ENCODE assay signal across 26 mouse cellular contexts in the genomic region with DNA sequence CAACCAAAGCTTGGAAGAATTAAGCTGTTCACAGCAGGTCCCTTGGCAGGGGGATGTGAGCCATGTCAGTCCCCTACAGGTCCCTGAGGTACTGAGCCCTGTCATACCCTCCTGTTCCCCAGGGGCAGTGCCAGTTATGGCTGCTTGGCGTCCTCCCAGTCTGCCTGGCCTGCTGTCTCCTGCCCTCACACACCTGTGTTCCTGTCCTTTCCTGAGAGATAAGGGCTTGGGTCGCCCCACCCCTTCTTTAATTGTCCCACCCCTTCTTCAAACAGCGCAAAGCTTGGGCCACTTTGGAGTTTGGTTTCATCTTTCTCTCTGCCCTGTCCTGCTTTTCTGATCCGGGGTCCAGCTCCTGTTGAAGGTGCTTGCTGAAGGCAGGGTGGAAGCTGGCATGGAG. TPM values are rescaled to one million over a fixed set of nuclear protein-coding genes. Genes with fewer than 3 reads are reported as not detected.
DNase-seq lines count a peak whose midpoint lies in the region; ATAC-seq and TF ChIP-seq lines count a peak whose summit lies in the region.
"Had no signal": no experiment of that assay in that cellular context is flagged by ENCODE, and none has a peak within 500 bp of the region (broad histone marks: within the 10 kb centered on the region; RNA-seq: fewer than 3 reads in every experiment).

No protein-coding gene starts in this region.

- no peaks in the 10 kb centered on the region for H3K36me3 ChIP-seq in intestine, embryonic 14.5 days (ENCODE audit: control insufficient read depth, insufficient read depth, low read length)
- no peaks in the 10 kb centered on the region; the same call in 1 of the 2 replicates for H3K36me3 ChIP-seq in intestine, postnatal 0 days (ENCODE audit: control insufficient read depth, insufficient read depth)
- H3K36me3 ChIP-seq in stomach, embryonic 16.5 days (ENCODE audit: control insufficient read depth, insufficient read depth, low read length), result no peaks in the 10 kb centered on the region
- no peaks in the 10 kb centered on the region for H3K36me3 ChIP-seq in kidney, embryonic 16.5 days (ENCODE audit: insufficient read depth, low read length)
- no peaks in the 10 kb centered on the region for H3K36me3 ChIP-seq in neural tube, embryonic 15.5 days
- H3K36me3 ChIP-seq: forebrain, embryonic 10.5 days; heart, embryonic 12.5 days; heart, embryonic 15.5 days; hindbrain, embryonic 10.5 days; hindbrain, embryonic 13.5 days had no signal

- no peak overlapping the region for H3K9ac ChIP-seq in intestine, embryonic 14.5 days (ENCODE audit: low read length)
- no peak overlapping the region for H3K9ac ChIP-seq in intestine, postnatal 0 days (ENCODE audit: low read depth, low read length)
- no peak overlapping the region for H3K9ac ChIP-seq in stomach, embryonic 16.5 days (ENCODE audit: low read length)
- H3K9ac ChIP-seq in kidney, embryonic 16.5 days (replicated peaks; ENCODE audit: low read length), result no peak overlapping the region
- H3K9ac ChIP-seq in neural tube, embryonic 15.5 days (replicated peaks), result no peak overlapping the region
- H3K9ac ChIP-seq: forebrain, embryonic 13.5 days; heart, embryonic 12.5 days; heart, embryonic 15.5 days; hindbrain, embryonic 13.5 days had no signal

- 0 out of 2 replicates have a peak, but pooled peaks have one; percentile 26 for ATAC-seq in intestine, embryonic 14.5 days (replicated peaks; ENCODE audit: low FRiP score, low TSS enrichment, low read depth)
- peak; percentile 32 for ATAC-seq in intestine, postnatal 0 days
- no peak for ATAC-seq in stomach, embryonic 16.5 days (ENCODE audit: insufficient read depth, low FRiP score)
- no peak for ATAC-seq in kidney, embryonic 16.5 days (ENCODE audit: low FRiP score, low TSS enrichment)
- ATAC-seq in neural tube, embryonic 15.5 days (ENCODE audit: low FRiP score), result no peak
- ATAC-seq: forebrain, embryonic 13.5 days; forebrain, embryonic 16.5 days; hindbrain, embryonic 16.5 days; Patski had no signal

- 60% methylated on average over 4 of the region's 4 CpGs for WGBS in intestine, embryonic 14.5 days
- WGBS in intestine, postnatal 0 days, result 41% methylated on average over 4 of the region's 4 CpGs
- WGBS in stomach, embryonic 16.5 days, result 43% methylated on average over 4 of the region's 4 CpGs
- WGBS in kidney, embryonic 16.5 days, result 62% methylated on average over 4 of the region's 4 CpGs
- 76% methylated on average over 4 of the region's 4 CpGs for WGBS in neural tube, embryonic 15.5 days

- H3K9me3 ChIP-seq in intestine, embryonic 14.5 days (ENCODE audit: control insufficient read depth, low read length), result no peaks in the 10 kb centered on the region
- no peaks in the 10 kb centered on the region for H3K9me3 ChIP-seq in intestine, postnatal 0 days (ENCODE audit: control insufficient read depth)
- H3K9me3 ChIP-seq in stomach, embryonic 16.5 days (replicated peaks; ENCODE audit: control insufficient read depth, low read length), result no peaks in the 10 kb centered on the region; the same call in 1 of the 2 replicates
- H3K9me3 ChIP-seq in kidney, embryonic 16.5 days (ENCODE audit: low read length), result no peaks in the 10 kb centered on the region; the same call in 1 of the 2 replicates
- no peaks in the 10 kb centered on the region for H3K9me3 ChIP-seq in neural tube, embryonic 15.5 days (replicated peaks)
- H3K9me3 ChIP-seq: forebrain, embryonic 10.5 days; forebrain, embryonic 13.5 days; heart, embryonic 15.5 days; hindbrain, embryonic 10.5 days; hindbrain, embryonic 13.5 days had no signal

- 0 out of 2 replicates have a peak, but pooled peaks cover 5% of the 10 kb centered on the region for H3K4me1 ChIP-seq in intestine, embryonic 14.5 days (replicated peaks; ENCODE audit: control insufficient read depth, insufficient read depth, low read length)
- no peaks in the 10 kb centered on the region for H3K4me1 ChIP-seq in intestine, postnatal 0 days (replicated peaks; ENCODE audit: control insufficient read depth, insufficient read depth, low read length)
- peaks cover 19% of the 10 kb centered on the region for H3K4me1 ChIP-seq in stomach, embryonic 16.5 days (ENCODE audit: control insufficient read depth, insufficient read depth, low read length)
- H3K4me1 ChIP-seq in kidney, embryonic 16.5 days (ENCODE audit: insufficient read depth, low read length), result peaks cover 44% of the 10 kb centered on the region
- H3K4me1 ChIP-seq in neural tube, embryonic 15.5 days, result peaks cover 30% of the 10 kb centered on the region

- no peak for TF ChIP-seq CTCF in gastrocnemius, adult 2 months (IDR thresholded peaks at IDR 0.05)
- TF ChIP-seq CTCF in intestine, postnatal 0 days (IDR thresholded peaks at IDR 0.05; ENCODE audit: low read depth), result no peak

- H3K4me3 ChIP-seq in gastrocnemius, adult 2 months, result no peak overlapping the region
- H3K4me3 ChIP-seq in intestine, embryonic 14.5 days (ENCODE audit: low read depth, low read length), result no peak overlapping the region
- H3K4me3 ChIP-seq in intestine, postnatal 0 days (ENCODE audit: low read depth, low read length), result no peak overlapping the region
- H3K4me3 ChIP-seq in stomach, embryonic 16.5 days (replicated peaks; ENCODE audit: low read length), result no peak overlapping the region
- no peak overlapping the region for H3K4me3 ChIP-seq in kidney, embryonic 16.5 days (ENCODE audit: low read length)
- no peak overlapping the region for H3K4me3 ChIP-seq in neural tube, embryonic 15.5 days (replicated peaks)
- H3K4me3 ChIP-seq: forebrain, embryonic 10.5 days; forebrain, embryonic 13.5 days; heart, embryonic 12.5 days; heart, embryonic 15.5 days; hindbrain, embryonic 10.5 days; hindbrain, embryonic 13.5 days had no signal

- intact Hi-C loops in gastrocnemius, adult 2 months (cut with DNase I), result no loop called here

- H3K4me2 ChIP-seq in intestine, embryonic 14.5 days (ENCODE audit: low read length), result no peak overlapping the region
- H3K4me2 ChIP-seq in intestine, postnatal 0 days (replicated peaks; ENCODE audit: low read depth), result no peak overlapping the region
- no peak overlapping the region for H3K4me2 ChIP-seq in stomach, embryonic 16.5 days (ENCODE audit: low read depth, low read length)
- H3K4me2 ChIP-seq in kidney, embryonic 16.5 days (replicated peaks; ENCODE audit: low read depth, low read length), result no peak overlapping the region
- H3K4me2 ChIP-seq in neural tube, embryonic 15.5 days, result no peak overlapping the region
- H3K4me2 ChIP-seq: forebrain, embryonic 13.5 days; heart, embryonic 12.5 days; heart, embryonic 15.5 days; hindbrain, embryonic 13.5 days had no signal

- no peaks in the 10 kb centered on the region for H3K27me3 ChIP-seq in intestine, embryonic 14.5 days (replicated peaks; ENCODE audit: control insufficient read depth, insufficient read depth, low read length)
- H3K27me3 ChIP-seq in intestine, postnatal 0 days (replicated peaks; ENCODE audit: control insufficient read depth, insufficient read depth, low read length), result no peaks in the 10 kb centered on the region
- H3K27me3 ChIP-seq in stomach, embryonic 16.5 days (ENCODE audit: control insufficient read depth, insufficient read depth, low read length), result no peaks in the 10 kb centered on the region
- no peaks in the 10 kb centered on the region for H3K27me3 ChIP-seq in kidney, embryonic 16.5 days (ENCODE audit: insufficient read depth, low read length)
- H3K27me3 ChIP-seq in neural tube, embryonic 15.5 days (replicated peaks), result no peaks in the 10 kb centered on the region
- H3K27me3 ChIP-seq: forebrain, embryonic 13.5 days; heart, embryonic 12.5 days; heart, embryonic 15.5 days; hindbrain, embryonic 13.5 days; Patski had no signal

- DNase-seq in gastrocnemius, adult 2 months, result no peak
- DNase-seq in gastrocnemius, adult 18-20 months (ENCODE audit: low spot score), result no peak
- DNase-seq in intestine, embryonic 14.5 days (ENCODE audit: low spot score), result no peak
- DNase-seq in cerebellum, postnatal 4 days (ENCODE audit: low spot score in 2 of 2), result no peak
- DNase-seq: adrenal gland, postnatal 10 days; adrenal gland, postnatal 36 days; cerebellum, adult 2 months; cerebellum, adult 9-11 months; cerebellum, postnatal 25 days; gastrocnemius, postnatal 25 days; heart, adult 18-20 months; heart, postnatal 10 days; heart, postnatal 36 days had no signal

- peak overlapping the region; percentile 67; the same call in 1 of the 2 replicates for H3K27ac ChIP-seq in gastrocnemius, adult 2 months
- no peak overlapping the region for H3K27ac ChIP-seq in intestine, embryonic 14.5 days (ENCODE audit: low read depth)
- no peak overlapping the region for H3K27ac ChIP-seq in intestine, postnatal 0 days (ENCODE audit: low read depth, low read length)
- 0 out of 2 replicates have a peak overlapping the region, but pooled peaks have one; percentile 5 for H3K27ac ChIP-seq in stomach, embryonic 16.5 days (ENCODE audit: low read length)
- no peak overlapping the region for H3K27ac ChIP-seq in kidney, embryonic 16.5 days (ENCODE audit: low read length)
- no peak overlapping the region for H3K27ac ChIP-seq in neural tube, embryonic 15.5 days (replicated peaks)
- H3K27ac ChIP-seq: forebrain, embryonic 10.5 days; forebrain, embryonic 13.5 days; heart, embryonic 15.5 days; hindbrain, embryonic 10.5 days; hindbrain, embryonic 13.5 days had no signal

RNA-seq across cellular contexts. Expression of a gene that starts 27.0 kb away (rescaled TPM):
- total RNA-seq in gastrocnemius, adult 2 months (2021), result 10 to 100 TPM; 10.8 to 13.6 TPM
- 10 to 100 TPM in 1 of 2 experiments, 1 to 10 TPM in 1; 9.0 to 10.9 TPM for total RNA-seq in gastrocnemius, adult 18-20 months (2021)
- polyA plus RNA-seq in intestine, embryonic 14.5 days (2014; fragmentation: Nextera tagmentation; extraction: Ambion mirVana), result 5.2 and 6.5 TPM in 2 replicates
- 1.5 and 1.9 TPM in 2 replicates for polyA plus RNA-seq in intestine, postnatal 0 days (2015; fragmentation: Nextera tagmentation; extraction: Ambion mirVana)
- polyA plus RNA-seq in stomach, embryonic 16.5 days (2015; fragmentation: Nextera tagmentation; extraction: Ambion mirVana), result 17.8 and 18.6 TPM in 2 replicates
- 4.0 and 5.0 TPM in 2 replicates for polyA plus RNA-seq in kidney, embryonic 16.5 days (2015; fragmentation: Nextera tagmentation; extraction: Ambion mirVana)
- polyA plus RNA-seq in neural tube, embryonic 15.5 days (2015; fragmentation: Nextera tagmentation; extraction: Ambion mirVana), result 0.33 and 0.97 TPM in 2 replicates

RNA-seq across cellular contexts. Expression of a gene that starts 47.3 kb away (rescaled TPM):
- total RNA-seq in gastrocnemius, adult 2 months (2021), result 10 to 100 TPM in 1 of 2 experiments, 1 to 10 TPM in 1; 7.6 to 15.4 TPM
- 10 to 100 TPM; 12.1 to 12.6 TPM for total RNA-seq in gastrocnemius, adult 18-20 months (2021)
- polyA plus RNA-seq in intestine, embryonic 14.5 days (2014; fragmentation: Nextera tagmentation; extraction: Ambion mirVana), result 25.5 and 26.8 TPM in 2 replicates
- 11.2 and 11.3 TPM in 2 replicates for polyA plus RNA-seq in intestine, postnatal 0 days (2015; fragmentation: Nextera tagmentation; extraction: Ambion mirVana)
- polyA plus RNA-seq in stomach, embryonic 16.5 days (2015; fragmentation: Nextera tagmentation; extraction: Ambion mirVana), result 21.7 and 22.0 TPM in 2 replicates
- polyA plus RNA-seq in kidney, embryonic 16.5 days (2015; fragmentation: Nextera tagmentation; extraction: Ambion mirVana), result 30.3 and 30.9 TPM in 2 replicates
- 85.1 and 97.4 TPM in 2 replicates for polyA plus RNA-seq in neural tube, embryonic 15.5 days (2015; fragmentation: Nextera tagmentation; extraction: Ambion mirVana)

Comparison
In these comparisons a context has a peak if more than half of its experiments do, and no peak if none do; other contexts are left out.
1. H3K27ac ChIP-seq: peak in gastrocnemius, adult 2 months (single experiment) and stomach, embryonic 16.5 days (single experiment); none in intestine, embryonic 14.5 days (single experiment), intestine, postnatal 0 days (single experiment), kidney, embryonic 16.5 days (single experiment) and neural tube, embryonic 15.5 days (single experiment).
2. ATAC-seq: peak in intestine, embryonic 14.5 days (single experiment) and intestine, postnatal 0 days (single experiment); none in stomach, embryonic 16.5 days (single experiment), kidney, embryonic 16.5 days (single experiment) and neural tube, embryonic 15.5 days (single experiment).